In the genomic region with DNA sequence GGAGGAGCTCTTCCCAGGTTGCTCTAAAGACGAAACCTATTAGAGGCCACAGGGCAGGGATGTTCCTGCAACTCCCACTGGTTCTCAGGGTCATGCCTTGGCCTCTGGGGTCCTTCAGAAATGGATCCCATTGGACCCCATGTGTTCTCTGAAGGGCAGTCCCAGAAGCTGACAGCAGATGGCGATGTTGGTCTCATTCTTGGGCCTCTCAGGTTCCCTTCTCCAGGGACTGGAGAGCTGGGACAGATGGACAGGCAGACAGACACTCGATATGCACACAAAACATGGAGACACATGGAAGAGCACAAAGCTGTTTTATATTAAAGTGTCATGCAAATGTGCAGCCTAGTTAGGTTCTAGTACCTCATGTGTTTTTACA, we compare ENCODE assay signal across 9 mouse cellular contexts. TPM values are rescaled to one million over a fixed set of nuclear protein-coding genes. Genes with fewer than 3 reads are reported as not detected.
A peak's percentile ranks its signal among the peaks of the same experiment; 100 is the strongest.
DNase-seq lines count a peak whose midpoint lies in the region; ATAC-seq and TF ChIP-seq lines count a peak whose summit lies in the region.
"Had no signal": no experiment of that assay in that cellular context is flagged by ENCODE, and none has a peak within 500 bp of the region (broad histone marks: within the 10 kb centered on the region; RNA-seq: fewer than 3 reads in every experiment).

No protein-coding gene starts in this region.

- H3K36me3 ChIP-seq in C2C12 (ENCODE audit: control insufficient read depth, insufficient read depth), result no peaks in the 10 kb centered on the region
- no peaks in the 10 kb centered on the region for H3K36me3 ChIP-seq in spleen, adult 2 months (ENCODE audit: control insufficient read depth, insufficient read depth, low read length)
- H3K36me3 ChIP-seq: heart, embryonic 15.5 days had no signal

- no peak overlapping the region for H3K27ac ChIP-seq in spleen, adult 2 months (ENCODE audit: insufficient read depth, low read length)
- H3K27ac ChIP-seq: heart, embryonic 15.5 days had no signal

- no peak for ATAC-seq in CD4-positive, CD25-positive, alpha-beta regulatory T cell, adult 4 months

- DNase-seq in CD4-positive, CD25-positive, alpha-beta regulatory T cell, adult 2 months (ENCODE audit: low read depth, low spot score), result peak; percentile 58
- peak; percentile 67 for DNase-seq in brain, embryonic 14.5 days (ENCODE audit: low read depth)
- peak; percentile 66 to 76 for DNase-seq in frontal cortex, postnatal 36 days (ENCODE audit: low spot score in 2 of 2)
- DNase-seq in layer of hippocampus, adult 9-11 months, result peak; percentile 37
- DNase-seq in lung, postnatal 4 days, result peak; percentile 34 to 62
- DNase-seq in spleen, adult 2 months (ENCODE audit: low read depth in 1 of 2, low spot score in 2 of 2), result peak in 1 of 2 experiments; percentile 36

- no peak overlapping the region for H3ac ChIP-seq in C2C12 (ENCODE audit: control insufficient read depth, insufficient read length, low read depth)

- no peaks in the 10 kb centered on the region for H3K4me1 ChIP-seq in spleen, adult 2 months (ENCODE audit: control insufficient read depth, insufficient read depth, insufficient read length)
- H3K4me1 ChIP-seq: heart, embryonic 15.5 days had no signal

- TF ChIP-seq POLR2A in brain, embryonic 14.5 days (IDR thresholded peaks at IDR 0.05; ENCODE audit: borderline replicate concordance, extremely low read depth, insufficient read depth, insufficient read length, poor library complexity, severe bottlenecking), result no peak
- TF ChIP-seq POLR2A in spleen, adult 2 months (IDR thresholded peaks at IDR 0.05; ENCODE audit: low read depth, low read length), result no peak

- H3K27me3 ChIP-seq in C2C12 (ENCODE audit: control insufficient read depth, insufficient read depth, insufficient read length), result no peaks in the 10 kb centered on the region
- no peaks in the 10 kb centered on the region for H3K27me3 ChIP-seq in spleen, adult 2 months (ENCODE audit: control insufficient read depth, insufficient read depth, low read length)

- H3K79me3 ChIP-seq in C2C12 (ENCODE audit: low read depth), result no peaks in the 10 kb centered on the region

- peak; percentile 60 for TF ChIP-seq CTCF in C2C12 (IDR thresholded peaks at IDR 0.05; ENCODE audit: control insufficient read depth, insufficient read depth, insufficient read length)
- TF ChIP-seq CTCF in brain, embryonic 14.5 days (IDR thresholded peaks at IDR 0.05; ENCODE audit: borderline replicate concordance, extremely low read depth, insufficient read depth, insufficient read length), result peak; percentile 81
- peak; percentile 63; the same call in 1 of the 2 replicates for TF ChIP-seq CTCF in spleen, adult 2 months (IDR thresholded peaks at IDR 0.05; ENCODE audit: extremely low read depth, insufficient read depth, insufficient read length, insufficient replicate concordance)

- H3K79me2 ChIP-seq in C2C12 (ENCODE audit: control insufficient read depth, insufficient read depth), result no peaks in the 10 kb centered on the region

- WGBS in spleen, adult 2 months, result 18% methylated on average over 3 of the region's 3 CpGs

- H3K4me3 ChIP-seq in C2C12 (ENCODE audit: insufficient read depth, poor library complexity, severe bottlenecking), result no peak overlapping the region
- H3K4me3 ChIP-seq in spleen, adult 2 months (ENCODE audit: extremely low read depth, insufficient read depth, insufficient read length), result no peak overlapping the region
- H3K4me3 ChIP-seq: heart, embryonic 15.5 days had no signal

TF ChIP-seq in C2C12, 6 proteins besides CTCF, POLR2A, EP300 and RAD21:
- TF ChIP-seq USF1 (IDR thresholded peaks at IDR 0.05; ENCODE audit: low read depth), result no peak
- no peak for TF ChIP-seq CEBPB (IDR thresholded peaks at IDR 0.05; ENCODE audit: low read depth)

RNA-seq across cellular contexts. Expression of gene Tas1r2, which starts 31.3 kb away (rescaled TPM):
- not detected for polyA plus RNA-seq in CD4-positive, CD25-positive, alpha-beta regulatory T cell, adult 4 months (2017; shearing (Covaris generic))
- polyA plus RNA-seq in C2C12 (2012; fragmentation: generic; extraction: Trizol), result 1.2 TPM
- 0.04 TPM in 1 of 2 replicates, not detected in the other for polyA plus RNA-seq in brain, embryonic 14.5 days (2012; rRNA removed)
- not detected in 2 replicates for polyA plus RNA-seq in spleen, adult 2 months (2012; rRNA removed)
- polyA plus RNA-seq: heart, embryonic 15.5 days had no signal
